25 mouse cellular contexts compared by ENCODE assay signal in the genomic region with DNA sequence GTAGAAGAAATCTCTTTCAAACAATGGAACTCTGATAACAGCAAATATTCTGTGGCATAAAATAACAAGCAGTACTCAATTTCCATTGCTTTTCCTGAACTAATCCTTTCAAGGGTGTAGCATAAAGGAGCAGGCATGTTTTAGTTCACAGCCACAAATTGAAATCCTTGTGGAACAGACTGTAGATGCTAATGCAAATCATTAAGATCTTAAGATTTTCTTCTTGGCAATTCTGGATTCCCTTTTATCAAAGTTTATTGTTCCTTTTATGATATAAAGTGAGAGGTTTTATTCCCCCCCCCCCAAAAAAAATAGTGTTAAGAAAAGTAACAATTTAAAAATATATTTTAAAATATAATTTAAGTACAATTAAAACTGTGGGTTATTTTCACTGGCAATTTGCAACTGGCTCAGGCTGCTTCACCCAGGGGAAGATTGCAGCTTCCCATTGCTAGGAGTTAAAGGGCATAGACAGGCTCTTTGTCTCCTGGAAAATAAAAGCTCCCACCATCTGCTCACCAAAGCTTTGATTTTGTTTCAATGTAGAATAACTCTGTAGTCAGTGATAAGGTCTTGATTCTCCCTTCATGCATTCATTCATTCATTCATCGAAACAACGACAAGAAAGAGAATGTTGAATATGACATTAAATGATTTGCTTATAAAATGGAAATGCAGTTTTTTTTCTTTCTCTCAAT. TPM values are rescaled to one million over a fixed set of nuclear protein-coding genes. Genes with fewer than 3 reads are reported as not detected.
A peak's percentile ranks its signal among the peaks of the same experiment; 100 is the strongest.
DNase-seq lines count a peak whose midpoint lies in the region; ATAC-seq lines count a peak whose summit lies in the region.
"Had no signal": no experiment of that assay in that cellular context is flagged by ENCODE, and none has a peak within 500 bp of the region (broad histone marks: within the 10 kb centered on the region; RNA-seq: fewer than 3 reads in every experiment).

No protein-coding gene starts in this region.

- 41% methylated on average over 2 of the region's 2 CpGs for WGBS in forebrain, embryonic 13.5 days
- WGBS in hindbrain, embryonic 12.5 days, result 29% methylated on average over 2 of the region's 2 CpGs
- WGBS in midbrain, embryonic 13.5 days, result 9% methylated on average over 2 of the region's 2 CpGs

- H3K27me3 ChIP-seq in forebrain, embryonic 13.5 days, result no peaks in the 10 kb centered on the region
- no peaks in the 10 kb centered on the region for H3K27me3 ChIP-seq in hindbrain, embryonic 12.5 days
- H3K27me3 ChIP-seq in midbrain, embryonic 13.5 days, result no peaks in the 10 kb centered on the region

- no peaks in the 10 kb centered on the region for H3K36me3 ChIP-seq in forebrain, embryonic 13.5 days (ENCODE audit: poor library complexity, severe bottlenecking)
- no peaks in the 10 kb centered on the region for H3K36me3 ChIP-seq in hindbrain, embryonic 12.5 days
- H3K36me3 ChIP-seq in midbrain, embryonic 13.5 days, result no peaks in the 10 kb centered on the region
- H3K36me3 ChIP-seq: embryonic facial prominence, embryonic 10.5 days had no signal

- H3K9ac ChIP-seq in forebrain, embryonic 13.5 days, result no peak overlapping the region
- no peak overlapping the region for H3K9ac ChIP-seq in hindbrain, embryonic 12.5 days
- H3K9ac ChIP-seq in midbrain, embryonic 13.5 days (replicated peaks), result no peak overlapping the region

- H3K9me3 ChIP-seq in forebrain, embryonic 13.5 days (replicated peaks), result no peaks in the 10 kb centered on the region
- no peaks in the 10 kb centered on the region for H3K9me3 ChIP-seq in hindbrain, embryonic 12.5 days (replicated peaks)
- H3K9me3 ChIP-seq in midbrain, embryonic 13.5 days, result no peaks in the 10 kb centered on the region
- H3K9me3 ChIP-seq: embryonic facial prominence, embryonic 10.5 days had no signal

- no peak overlapping the region for H3K4me3 ChIP-seq in forebrain, embryonic 13.5 days
- H3K4me3 ChIP-seq in hindbrain, embryonic 12.5 days, result no peak overlapping the region
- no peak overlapping the region for H3K4me3 ChIP-seq in midbrain, embryonic 13.5 days (replicated peaks)
- H3K4me3 ChIP-seq: embryonic facial prominence, embryonic 10.5 days; erythroblast, embryonic 14.5 days; gastrocnemius, adult 2 months; myocyte had no signal

- DNase-seq in retina, embryonic 14.5 days (ENCODE audit: low spot score), result peak; percentile 40
- DNase-seq in left cerebral cortex, postnatal 25 days (ENCODE audit: low spot score in 2 of 2), result no peak
- DNase-seq in gastrocnemius, postnatal 4 days (ENCODE audit: low spot score in 2 of 2), result no peak
- DNase-seq: adrenal gland, adult 8-10 months; cerebellum, adult 9-10 months; gastrocnemius, adult 2 months; heart, postnatal 10 days; kidney, postnatal 10 days; lung, adult 2 months; thymus, adult 2 months had no signal

- ATAC-seq in forebrain, embryonic 13.5 days, result peak; percentile 79
- ATAC-seq in hindbrain, embryonic 12.5 days (ENCODE audit: low FRiP score), result peak; percentile 81
- peak; percentile 88 for ATAC-seq in midbrain, embryonic 13.5 days
- no peak for ATAC-seq in erythroid progenitor cell, adult 5-6 weeks (replicated peaks; ENCODE audit: low FRiP score, poor library complexity, severe bottlenecking)
- ATAC-seq: CD4-positive, CD25-positive, alpha-beta regulatory T cell, adult 4 months; intestine, embryonic 16.5 days had no signal

- intact Hi-C loops in left cerebral cortex, postnatal 25 days (cut with DNase I), result no loop called here

- 0 out of 2 replicates have a peak, but pooled peaks cover 11% of the 10 kb centered on the region for H3K4me1 ChIP-seq in forebrain, embryonic 13.5 days
- H3K4me1 ChIP-seq in hindbrain, embryonic 12.5 days, result peaks cover 8% of the 10 kb centered on the region; the same call in 1 of the 2 replicates
- H3K4me1 ChIP-seq in midbrain, embryonic 13.5 days (replicated peaks), result peaks cover 15% of the 10 kb centered on the region

- peak overlapping the region; percentile 82 for H3K27ac ChIP-seq in forebrain, embryonic 13.5 days
- peak overlapping the region; percentile 65 for H3K27ac ChIP-seq in hindbrain, embryonic 12.5 days
- H3K27ac ChIP-seq in midbrain, embryonic 13.5 days, result peak overlapping the region; percentile 78
- H3K27ac ChIP-seq: embryonic facial prominence, embryonic 10.5 days; gastrocnemius, adult 2 months had no signal

- no peak overlapping the region for H3K4me2 ChIP-seq in forebrain, embryonic 13.5 days
- no peak overlapping the region for H3K4me2 ChIP-seq in hindbrain, embryonic 12.5 days (replicated peaks)
- no peak overlapping the region for H3K4me2 ChIP-seq in midbrain, embryonic 13.5 days (replicated peaks)

RNA-seq across cellular contexts. Expression of gene Hdgfl1, which starts 24.1 kb away (rescaled TPM):
- not detected in 2 replicates for polyA plus RNA-seq in forebrain, embryonic 13.5 days (2015; fragmentation: Nextera tagmentation; extraction: Ambion mirVana)
- polyA plus RNA-seq in hindbrain, embryonic 12.5 days (2016; fragmentation: Nextera tagmentation; extraction: Ambion mirVana), result not detected in 2 replicates
- not detected in 2 replicates for polyA plus RNA-seq in midbrain, embryonic 13.5 days (2015; fragmentation: Nextera tagmentation; extraction: Ambion mirVana)
- not detected for total RNA-seq in left cerebral cortex, postnatal 25 days (2021)
- total RNA-seq in erythroid progenitor cell, adult 5-6 weeks (2015; ENCODE audit: low replicate concordance), result not detected in 2 replicates
- not detected in 2 replicates for total RNA-seq in erythroid progenitor cell, adult 5-6 weeks (2017; ENCODE audit: low replicate concordance)
- not detected for total RNA-seq in gastrocnemius, postnatal 4 days (2021)
- total RNA-seq: adrenal gland, adult 8-10 months; gastrocnemius, adult 2 months; heart, adult 8-10 months; heart, postnatal 10 days; left cerebral cortex, postnatal 10 days; liver, adult 2 months; megakaryocyte progenitor cell, adult 5-6 weeks; MEL had no signal
- polyA plus RNA-seq: CD4-positive, CD25-positive, alpha-beta regulatory T cell, adult 4 months; embryonic facial prominence, embryonic 10.5 days; erythroblast, embryonic 14.5 days; intestine, embryonic 16.5 days; liver, adult 2 months; lung, adult 2 months; myocyte; stomach, embryonic 14.5 days had no signal
